Mouse (Mus musculus): Measurements from ENCODE around the gene Cachd1. TPM values are rescaled to one million over a fixed set of nuclear protein-coding genes. Genes with fewer than 3 reads are reported as not detected.

The Cachd1 gene
- polyA plus RNA-seq, 1 experiment from 2014 or later: 15.2 TPM

GRCm38 (mm10) chr4:100782348-100782747 lies 5.9 kb downstream of the Cachd1 start:
- no peak overlapping the region for H3K4me3 ChIP-seq (replicated peaks; ENCODE audit: low read length)

GRCm38 (mm10) chr4:100782891-100783290 lies 6.4 kb downstream of the Cachd1 start:
- Histone ChIP-seq H3K27me3 (replicated peaks; ENCODE audit: control insufficient read depth, insufficient read depth, low read length) (no peaks in the 10 kb centered on the region), H3K4me1 (replicated peaks; ENCODE audit: control insufficient read depth, insufficient read depth, low read length) (peaks cover 34% of the 10 kb centered on the region), H3K36me3 (ENCODE audit: control insufficient read depth, insufficient read depth) (no peaks in the 10 kb centered on the region), H3K4me3 (replicated peaks; ENCODE audit: low read length) (no peak overlapping the region), H3K9me3 (ENCODE audit: control insufficient read depth, low read length) (no peaks in the 10 kb centered on the region), H3K9ac (replicated peaks; ENCODE audit: low read depth, low read length) (no peak overlapping the region), H3K4me2 (ENCODE audit: low read length) (no peak overlapping the region), H3K27ac (ENCODE audit: low read length) (no peak overlapping the region)
- WGBS: 63% methylated on average over 3 of the region's 3 CpGs
- no peak for ATAC-seq

More at GRCm38 (mm10) chr4:100782348-100782747, 5.9 kb downstream of the Cachd1 start:
- H3K36me3 ChIP-seq (ENCODE audit: control insufficient read depth, insufficient read depth): no peaks in the 10 kb centered on the region
- H3K4me1 ChIP-seq (replicated peaks; ENCODE audit: control insufficient read depth, insufficient read depth, low read length): peaks cover 36% of the 10 kb centered on the region
- no peak overlapping the region for H3K4me2 ChIP-seq (ENCODE audit: low read length)
- ATAC-seq: no peak
- H3K27me3 ChIP-seq (replicated peaks; ENCODE audit: control insufficient read depth, insufficient read depth, low read length): no peaks in the 10 kb centered on the region
- H3K9me3 ChIP-seq (ENCODE audit: control insufficient read depth, low read length): no peaks in the 10 kb centered on the region
- H3K9ac ChIP-seq (replicated peaks; ENCODE audit: low read depth, low read length): no peak overlapping the region
- no peak overlapping the region for H3K27ac ChIP-seq (ENCODE audit: low read length)
- WGBS: 35% methylated on average over 8 of the region's 8 CpGs

- Histone ChIP-seq H3K4me1 (replicated peaks; ENCODE audit: control insufficient read depth, insufficient read depth, low read length) (no peaks in the 10 kb centered on the region; the same call in 1 of the 2 replicates), H3K27ac (ENCODE audit: low read length) (no peak overlapping the region), H3K27me3 (replicated peaks; ENCODE audit: control insufficient read depth, insufficient read depth, low read length) (no peaks in the 10 kb centered on the region), H3K4me3 (replicated peaks; ENCODE audit: low read length) (no peak overlapping the region), H3K9ac (replicated peaks; ENCODE audit: low read depth, low read length) (no peak overlapping the region), H3K9me3 (ENCODE audit: control insufficient read depth, low read length) (no peaks in the 10 kb centered on the region), H3K4me2 (ENCODE audit: low read length) (no peak overlapping the region), H3K36me3 (ENCODE audit: control insufficient read depth, insufficient read depth) (no peaks in the 10 kb centered on the region)
- ATAC-seq: peak; percentile 63; the same call in 1 of the 2 replicates
- WGBS: 50% methylated on average over 3 of the region's 3 CpGs
Measured at GRCm38 (mm10) chr4:100787201-100787600, 10.7 kb downstream of the Cachd1 start.

- Histone ChIP-seq H3K4me1 (replicated peaks; ENCODE audit: control insufficient read depth, insufficient read depth, low read length) (no peaks in the 10 kb centered on the region; the same call in 1 of the 2 replicates), H3K9me3 (ENCODE audit: control insufficient read depth, low read length) (no peaks in the 10 kb centered on the region), H3K4me2 (ENCODE audit: low read length) (no peak overlapping the region), H3K27me3 (replicated peaks; ENCODE audit: control insufficient read depth, insufficient read depth, low read length) (no peaks in the 10 kb centered on the region), H3K9ac (replicated peaks; ENCODE audit: low read depth, low read length) (no peak overlapping the region), H3K27ac (ENCODE audit: low read length) (no peak overlapping the region), H3K4me3 (replicated peaks; ENCODE audit: low read length) (no peak overlapping the region), H3K36me3 (ENCODE audit: control insufficient read depth, insufficient read depth) (no peaks in the 10 kb centered on the region)
- ATAC-seq: no peak
- WGBS: 83% methylated on average over 5 of the region's 5 CpGs
Measured at GRCm38 (mm10) chr4:100790176-100790575, 13.7 kb downstream of the Cachd1 start.

- peaks cover 4% of the 10 kb centered on the region; the same call in 1 of the 2 replicates for H3K4me1 ChIP-seq (replicated peaks; ENCODE audit: control insufficient read depth, insufficient read depth, low read length)
- no peaks in the 10 kb centered on the region for H3K36me3 ChIP-seq (ENCODE audit: control insufficient read depth, insufficient read depth)
- WGBS: 4% methylated on average over 2 of the region's 2 CpGs
- no peak overlapping the region for H3K4me2 ChIP-seq (ENCODE audit: low read length)
- H3K9me3 ChIP-seq (ENCODE audit: control insufficient read depth, low read length): no peaks in the 10 kb centered on the region
- no peaks in the 10 kb centered on the region for H3K27me3 ChIP-seq (replicated peaks; ENCODE audit: control insufficient read depth, insufficient read depth, low read length)
- ATAC-seq: no peak
- no peak overlapping the region for H3K4me3 ChIP-seq (replicated peaks; ENCODE audit: low read length)
- no peak overlapping the region for H3K9ac ChIP-seq (replicated peaks; ENCODE audit: low read depth, low read length)
- no peak overlapping the region for H3K27ac ChIP-seq (ENCODE audit: low read length)
Measured at GRCm38 (mm10) chr4:100793147-100793546, 16.7 kb downstream of the Cachd1 start.

GRCm38 (mm10) chr4:100795523-100795922 lies 19.0 kb downstream of the Cachd1 start:
- whole genome bisulfite sequencing: 21% methylated on average over 5 of the region's 5 CpGs
- Histone ChIP-seq H3K4me1 (replicated peaks; ENCODE audit: control insufficient read depth, insufficient read depth, low read length) (peaks cover 7% of the 10 kb centered on the region), H3K36me3 (ENCODE audit: control insufficient read depth, insufficient read depth) (no peaks in the 10 kb centered on the region)

GRCm38 (mm10) chr4:100800730-100801442 lies 24.4 kb downstream of the Cachd1 start:
- no peaks in the 10 kb centered on the region for H3K36me3 ChIP-seq (ENCODE audit: control insufficient read depth, insufficient read depth)
- 51% methylated on average over 14 of the region's 14 CpGs for WGBS
- no peaks in the 10 kb centered on the region for H3K9me3 ChIP-seq (ENCODE audit: control insufficient read depth, low read length)
- peaks cover 17% of the 10 kb centered on the region for H3K4me1 ChIP-seq (replicated peaks; ENCODE audit: control insufficient read depth, insufficient read depth, low read length)
- H3K27ac ChIP-seq (ENCODE audit: low read length): no peak overlapping the region
- H3K4me2 ChIP-seq (ENCODE audit: low read length): no peak overlapping the region
- no peaks in the 10 kb centered on the region for H3K27me3 ChIP-seq (replicated peaks; ENCODE audit: control insufficient read depth, insufficient read depth, low read length)
- H3K9ac ChIP-seq (replicated peaks; ENCODE audit: low read depth, low read length): no peak overlapping the region
- ATAC-seq: peak; percentile 77
- no peak overlapping the region for H3K4me3 ChIP-seq (replicated peaks; ENCODE audit: low read length)

More at GRCm38 (mm10) chr4:100795523-100795922, 19.0 kb downstream of the Cachd1 start:
- ATAC-seq: no peak
- H3K9me3 ChIP-seq (ENCODE audit: control insufficient read depth, low read length): no peaks in the 10 kb centered on the region
- H3K4me2 ChIP-seq (ENCODE audit: low read length): no peak overlapping the region
- no peak overlapping the region for H3K27ac ChIP-seq (ENCODE audit: low read length)
- H3K9ac ChIP-seq (replicated peaks; ENCODE audit: low read depth, low read length): no peak overlapping the region
- H3K27me3 ChIP-seq (replicated peaks; ENCODE audit: control insufficient read depth, insufficient read depth, low read length): no peaks in the 10 kb centered on the region
- no peak overlapping the region for H3K4me3 ChIP-seq (replicated peaks; ENCODE audit: low read length)

- 41% methylated on average over 3 of the region's 3 CpGs for WGBS
- H3K27ac ChIP-seq (ENCODE audit: low read length): no peak overlapping the region
- no peak overlapping the region for H3K4me3 ChIP-seq (replicated peaks; ENCODE audit: low read length)
- H3K36me3 ChIP-seq (ENCODE audit: control insufficient read depth, insufficient read depth): no peaks in the 10 kb centered on the region
- H3K27me3 ChIP-seq (replicated peaks; ENCODE audit: control insufficient read depth, insufficient read depth, low read length): no peaks in the 10 kb centered on the region
- H3K9ac ChIP-seq (replicated peaks; ENCODE audit: low read depth, low read length): no peak overlapping the region
- no peak overlapping the region for H3K4me2 ChIP-seq (ENCODE audit: low read length)
- no peak for ATAC-seq
- H3K9me3 ChIP-seq (ENCODE audit: control insufficient read depth, low read length): no peaks in the 10 kb centered on the region
- peaks cover 17% of the 10 kb centered on the region for H3K4me1 ChIP-seq (replicated peaks; ENCODE audit: control insufficient read depth, insufficient read depth, low read length)
Measured at GRCm38 (mm10) chr4:100801443-100801786, 24.9 kb downstream of the Cachd1 start.

GRCm38 (mm10) chr4:100811057-100811695 lies 34.7 kb downstream of the Cachd1 start:
- peak; percentile 68 for ATAC-seq
- H3K36me3 ChIP-seq (ENCODE audit: control insufficient read depth, insufficient read depth): no peaks in the 10 kb centered on the region
- no peaks in the 10 kb centered on the region for H3K27me3 ChIP-seq (replicated peaks; ENCODE audit: control insufficient read depth, insufficient read depth, low read length)
- H3K4me1 ChIP-seq (replicated peaks; ENCODE audit: control insufficient read depth, insufficient read depth, low read length): peaks cover 22% of the 10 kb centered on the region
- no peak overlapping the region for H3K9ac ChIP-seq (replicated peaks; ENCODE audit: low read depth, low read length)
- peak overlapping the region; percentile 19 for H3K4me2 ChIP-seq (ENCODE audit: low read length)
- no peaks in the 10 kb centered on the region for H3K9me3 ChIP-seq (ENCODE audit: control insufficient read depth, low read length)
- H3K27ac ChIP-seq (ENCODE audit: low read length): peak overlapping the region; percentile 46; the same call in 1 of the 2 replicates
- 2% methylated on average over 5 of the region's 5 CpGs for WGBS
- H3K4me3 ChIP-seq (replicated peaks; ENCODE audit: low read length): no peak overlapping the region
